Mouse (Mus musculus): ENCODE results near the gene Psma3. TPM values are rescaled to one million over a fixed set of nuclear protein-coding genes. Genes with fewer than 3 reads are reported as not detected.

Gene Psma3
- polyA plus RNA-seq (2012; rRNA removed) = 21.1 and 44.9 TPM in 2 replicates

- peak; percentile 97 for DNase-seq
- peaks cover 10% of the 10 kb centered on the region for H3K4me1 ChIP-seq (ENCODE audit: control insufficient read depth, insufficient read depth, low read length)
- under 1% methylated on average over 71 of the region's 71 CpGs for WGBS
- peak within 1 kb of the TSS; percentile 99 for H3K4me3 ChIP-seq (ENCODE audit: insufficient read depth, low read depth, low read length)
- no peaks in the 10 kb centered on the region for H3K27me3 ChIP-seq (replicated peaks; ENCODE audit: control insufficient read depth, insufficient read depth, low read length)
- peak within 1 kb of the TSS; percentile 96 for H3K27ac ChIP-seq (ENCODE audit: insufficient read depth, low read depth, low read length)
- peaks cover 3% of the 10 kb centered on the region for H3K36me3 ChIP-seq (ENCODE audit: control insufficient read depth, insufficient read depth, low read length)
- no peak for TF ChIP-seq CTCF (conservative IDR thresholded peaks at IDR 0.05; ENCODE audit: insufficient read depth, insufficient read length, low read depth, low read length)
- TF ChIP-seq POLR2A (IDR thresholded peaks at IDR 0.05; ENCODE audit: low read depth, low read length) = peak; percentile 88
Observed at GRCm38 (mm10) chr12:70974441-70975266, at the start of gene Psma3. Psma3 (plus strand) TSS chr12:70974621.

DNA sequence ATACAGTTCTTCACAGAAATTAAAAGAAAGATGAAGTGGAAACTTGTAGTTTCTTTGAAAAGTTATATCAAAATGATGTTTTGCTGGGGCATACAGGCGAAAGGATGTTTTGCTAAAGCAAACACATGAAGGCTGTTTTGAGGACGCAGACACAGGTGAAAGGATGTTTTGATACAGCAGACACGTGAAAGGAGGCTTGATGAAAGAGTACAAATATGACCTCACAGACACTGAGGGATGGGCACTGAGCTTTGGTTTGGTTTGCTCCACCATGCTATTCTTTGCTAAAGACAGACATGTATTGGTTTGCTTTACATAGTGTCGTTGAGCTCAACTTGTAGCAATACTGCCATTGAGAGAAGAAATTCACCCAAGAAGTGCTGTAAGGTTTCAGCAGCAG, 44.6 kb upstream of the Psma3 start:
- no peak for DNase-seq
- no peak overlapping the region for H3K27ac ChIP-seq (ENCODE audit: insufficient read depth, low read depth, low read length)
- H3K4me1 ChIP-seq (ENCODE audit: control insufficient read depth, insufficient read depth, low read length) = no peaks in the 10 kb centered on the region
- WGBS = 82% methylated on average over 4 of the region's 4 CpGs
- TF ChIP-seq CTCF (conservative IDR thresholded peaks at IDR 0.05; ENCODE audit: insufficient read depth, insufficient read length, low read depth, low read length) = no peak
- TF ChIP-seq POLR2A (IDR thresholded peaks at IDR 0.05; ENCODE audit: low read depth, low read length) = no peak
- H3K27me3 ChIP-seq (replicated peaks; ENCODE audit: control insufficient read depth, insufficient read depth, low read length) = no peaks in the 10 kb centered on the region
- H3K36me3 ChIP-seq (ENCODE audit: control insufficient read depth, insufficient read depth, low read length) = no peaks in the 10 kb centered on the region
- H3K4me3 ChIP-seq (ENCODE audit: insufficient read depth, low read depth, low read length) = no peak overlapping the region

GRCm38 (mm10) chr12:70937150-70937549, 37.3 kb upstream of the Psma3 start:
- no peak for TF ChIP-seq POLR2A (IDR thresholded peaks at IDR 0.05; ENCODE audit: low read depth, low read length)
- TF ChIP-seq CTCF (conservative IDR thresholded peaks at IDR 0.05; ENCODE audit: insufficient read depth, insufficient read length, low read depth, low read length) = no peak
- DNase-seq = no peak
- H3K27me3 ChIP-seq (replicated peaks; ENCODE audit: control insufficient read depth, insufficient read depth, low read length) = no peaks in the 10 kb centered on the region
- peaks cover 2% of the 10 kb centered on the region; the same call in 1 of the 2 replicates for H3K36me3 ChIP-seq (ENCODE audit: control insufficient read depth, insufficient read depth, low read length)
- WGBS = 16% methylated on average over 12 of the region's 12 CpGs
- peak overlapping the region; percentile 97 for H3K27ac ChIP-seq (ENCODE audit: insufficient read depth, low read depth, low read length)
- no peaks in the 10 kb centered on the region; the same call in 1 of the 2 replicates for H3K4me1 ChIP-seq (ENCODE audit: control insufficient read depth, insufficient read depth, low read length)
- peak overlapping the region; percentile 59 for H3K4me3 ChIP-seq (ENCODE audit: insufficient read depth, low read depth, low read length)

DNA sequence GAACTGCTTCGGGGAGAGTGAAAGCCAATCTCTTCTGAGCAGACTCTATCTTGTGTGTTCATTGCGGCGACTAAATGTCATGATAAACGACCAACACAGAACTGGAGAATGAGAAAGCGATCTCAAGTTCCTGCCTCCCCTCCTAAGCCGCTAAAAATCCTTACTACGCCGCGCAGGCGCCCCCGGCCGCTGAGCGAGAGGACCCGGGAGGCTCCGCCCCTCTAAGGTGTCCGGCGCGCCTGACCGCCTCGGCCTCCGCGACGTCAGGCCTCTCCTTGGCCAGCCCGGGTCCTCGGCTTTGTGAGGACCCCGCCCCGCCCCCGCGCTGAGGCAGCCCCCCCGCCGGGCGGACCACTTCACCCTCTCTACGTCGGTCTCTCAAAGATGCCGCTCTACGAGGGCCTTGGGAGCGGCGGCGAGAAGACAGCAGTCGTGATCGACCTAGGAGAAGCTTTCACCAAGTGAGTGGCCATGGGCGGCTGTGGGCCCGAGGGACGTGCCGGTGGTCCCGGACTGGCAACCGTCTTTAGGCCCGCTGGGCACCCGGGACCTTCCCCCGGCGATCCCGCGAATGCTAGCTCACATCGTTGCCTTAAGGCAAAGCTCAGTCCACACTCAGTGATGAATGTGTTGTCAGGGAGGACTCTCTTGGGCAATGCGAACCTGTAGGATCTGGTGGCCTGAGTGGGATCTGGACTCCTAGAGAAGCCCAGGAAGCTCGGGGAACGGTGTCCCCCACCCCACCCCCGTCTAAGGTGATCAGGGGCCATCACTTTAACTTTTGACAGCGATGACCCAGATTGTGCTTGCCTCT, 36.6 kb upstream of the Psma3 start, which contains the start of gene Actr10:
TSS of gene Actr10 (plus strand) at position 287 of the 814 bp plus-strand sequence.
- no peaks in the 10 kb centered on the region; the same call in 1 of the 2 replicates for H3K4me1 ChIP-seq (ENCODE audit: control insufficient read depth, insufficient read depth, low read length)
- peaks cover 5% of the 10 kb centered on the region; the same call in 1 of the 2 replicates for H3K36me3 ChIP-seq (ENCODE audit: control insufficient read depth, insufficient read depth, low read length)
- peak within 1 kb of the TSS; percentile 97 for H3K27ac ChIP-seq (ENCODE audit: insufficient read depth, low read depth, low read length)
- H3K4me3 ChIP-seq (ENCODE audit: insufficient read depth, low read depth, low read length) = peak within 1 kb of the TSS; percentile 99
- WGBS = under 1% methylated on average over 59 of the region's 59 CpGs
- no peaks in the 10 kb centered on the region for H3K27me3 ChIP-seq (replicated peaks; ENCODE audit: control insufficient read depth, insufficient read depth, low read length)
- DNase-seq = peak; percentile 94
- TF ChIP-seq CTCF (conservative IDR thresholded peaks at IDR 0.05; ENCODE audit: insufficient read depth, insufficient read length, low read depth, low read length) (no peak), POLR2A (IDR thresholded peaks at IDR 0.05; ENCODE audit: low read depth, low read length) (no peak)

- Histone ChIP-seq H3K4me3 (ENCODE audit: insufficient read depth, low read depth, low read length) (no peak overlapping the region), H3K27ac (ENCODE audit: insufficient read depth, low read depth, low read length) (no peak overlapping the region), H3K27me3 (replicated peaks; ENCODE audit: control insufficient read depth, insufficient read depth, low read length) (no peaks in the 10 kb centered on the region), H3K36me3 (ENCODE audit: control insufficient read depth, insufficient read depth, low read length) (peaks cover 10% of the 10 kb centered on the region; the same call in 1 of the 2 replicates), H3K4me1 (ENCODE audit: control insufficient read depth, insufficient read depth, low read length) (no peaks in the 10 kb centered on the region; the same call in 1 of the 2 replicates)
- TF ChIP-seq POLR2A (IDR thresholded peaks at IDR 0.05; ENCODE audit: low read depth, low read length) = no peak
- TF ChIP-seq CTCF (conservative IDR thresholded peaks at IDR 0.05; ENCODE audit: insufficient read depth, insufficient read length, low read depth, low read length) = no peak
- DNase-seq = no peak
- 97% methylated on average over 7 of the region's 7 CpGs for WGBS
Observed at GRCm38 (mm10) chr12:70940806-70941205, 33.6 kb upstream of the Psma3 start.

GRCm38 (mm10) chr12:70944181-70944580, 30.2 kb upstream of the Psma3 start:
- Histone ChIP-seq H3K27ac (ENCODE audit: insufficient read depth, low read depth, low read length) (no peak overlapping the region), H3K27me3 (replicated peaks; ENCODE audit: control insufficient read depth, insufficient read depth, low read length) (no peaks in the 10 kb centered on the region), H3K4me3 (ENCODE audit: insufficient read depth, low read depth, low read length) (no peak overlapping the region), H3K4me1 (ENCODE audit: control insufficient read depth, insufficient read depth, low read length) (no peaks in the 10 kb centered on the region), H3K36me3 (ENCODE audit: control insufficient read depth, insufficient read depth, low read length) (peaks cover 13% of the 10 kb centered on the region)
- DNase-seq = no peak
- TF ChIP-seq CTCF (conservative IDR thresholded peaks at IDR 0.05; ENCODE audit: insufficient read depth, insufficient read length, low read depth, low read length) (no peak), POLR2A (IDR thresholded peaks at IDR 0.05; ENCODE audit: low read depth, low read length) (no peak)
- 94% methylated on average over 5 of the region's 5 CpGs for WGBS

Measured in kidney, adult 2 months (tissue).